8 mouse cellular contexts compared by ENCODE assay signal in the genomic region with DNA sequence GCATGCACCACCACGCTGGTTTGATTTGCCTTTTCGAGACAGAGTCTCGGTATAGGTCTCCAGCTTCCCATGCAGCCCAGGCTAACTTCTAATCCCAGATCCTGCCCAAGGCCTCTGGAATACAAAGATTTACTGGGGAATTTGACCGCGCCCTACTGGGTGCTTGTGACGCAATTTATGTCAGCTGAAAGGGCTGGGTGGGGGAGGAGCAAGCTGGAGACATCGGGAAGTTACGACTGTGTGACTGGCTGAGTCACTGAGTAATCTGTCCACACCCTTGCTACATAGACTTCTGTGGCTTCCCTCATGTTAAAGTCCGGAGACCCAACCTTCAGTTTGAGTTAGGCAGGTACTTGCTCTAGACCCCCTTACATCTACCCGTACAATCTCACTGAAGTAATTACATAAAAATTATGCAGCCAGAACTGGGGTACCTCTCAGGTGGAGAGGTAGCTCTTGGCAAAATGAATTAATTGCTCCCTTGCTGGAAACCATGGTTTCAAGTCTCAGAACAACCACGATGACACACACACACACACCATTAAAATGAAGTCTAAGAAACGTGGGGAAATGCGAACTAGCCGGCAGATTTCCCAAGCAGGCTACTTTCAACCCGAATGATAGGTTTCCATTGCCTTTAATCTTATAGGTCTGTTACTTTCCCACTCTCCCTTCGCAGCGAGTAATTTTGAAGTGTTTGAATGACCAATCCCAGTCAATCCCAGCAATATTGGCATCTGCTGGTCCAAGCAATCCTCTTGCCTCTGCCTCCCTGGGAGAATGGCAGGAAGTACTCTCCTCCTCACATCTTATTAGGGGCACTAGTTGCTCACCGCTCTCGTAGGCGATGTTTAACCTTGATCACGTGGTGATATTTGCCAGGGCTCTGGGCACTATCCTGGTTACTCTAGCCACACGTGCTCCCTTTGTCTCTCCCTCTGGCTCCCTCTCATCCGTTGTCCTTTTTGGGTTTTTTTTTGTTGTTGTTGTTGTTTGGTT. TPM values are rescaled to one million over a fixed set of nuclear protein-coding genes. Genes with fewer than 3 reads are reported as not detected.
A peak's percentile ranks its signal among the peaks of the same experiment; 100 is the strongest.
DNase-seq lines count a peak whose midpoint lies in the region; ATAC-seq and TF ChIP-seq lines count a peak whose summit lies in the region.

A gene (minus strand): TSS at position 115 of the 999 bp plus-strand sequence.

- H3K27ac ChIP-seq in kidney, embryonic 16.5 days (ENCODE audit: low read length): no peak within 1 kb of the TSS

- no peak for TF ChIP-seq CTCF in brain, embryonic 14.5 days (IDR thresholded peaks at IDR 0.05; ENCODE audit: borderline replicate concordance, extremely low read depth, insufficient read depth, insufficient read length)

- no peaks in the 10 kb centered on the region for H3K4me1 ChIP-seq in kidney, embryonic 16.5 days (ENCODE audit: insufficient read depth, low read length)

- no peak within 1 kb of the TSS for H3K4me3 ChIP-seq in kidney, embryonic 16.5 days (ENCODE audit: low read length)

- WGBS in kidney, embryonic 16.5 days: 82% methylated on average over 23 of the region's 23 CpGs

- ATAC-seq in kidney, embryonic 16.5 days (ENCODE audit: low FRiP score, low TSS enrichment): no peak
- peak; percentile 99 for ATAC-seq in megakaryocyte, adult 5-6 weeks (ENCODE audit: poor library complexity, severe bottlenecking)

- no peak within 1 kb of the TSS for H3K4me2 ChIP-seq in kidney, embryonic 16.5 days (replicated peaks; ENCODE audit: low read depth, low read length)

- H3K36me3 ChIP-seq in kidney, embryonic 16.5 days (ENCODE audit: insufficient read depth, low read length): no peaks in the 10 kb centered on the region

- no peak for TF ChIP-seq POLR2A in brain, embryonic 14.5 days (IDR thresholded peaks at IDR 0.05; ENCODE audit: borderline replicate concordance, extremely low read depth, insufficient read depth, insufficient read length, poor library complexity, severe bottlenecking)

- no peak within 1 kb of the TSS for H3K9ac ChIP-seq in kidney, embryonic 16.5 days (replicated peaks; ENCODE audit: low read length)

- no peak for DNase-seq in kidney, postnatal 4 days
- no peak for DNase-seq in brain, embryonic 14.5 days (ENCODE audit: low read depth)
- DNase-seq in heart, adult 8-10 months (ENCODE audit: low spot score): no peak
- no peak for DNase-seq in left cerebral cortex, adult 8-10 months (ENCODE audit: low spot score in 2 of 2)
- DNase-seq in embryo, embryonic 10.5 days (ENCODE audit: low spot score): no peak
- no peak for DNase-seq in right cerebral cortex, postnatal 36 days (ENCODE audit: low spot score in 2 of 2)

- H3K27me3 ChIP-seq in kidney, embryonic 16.5 days (ENCODE audit: insufficient read depth, low read length): no peaks in the 10 kb centered on the region

- H3K9me3 ChIP-seq in kidney, embryonic 16.5 days (ENCODE audit: low read length): no peaks in the 10 kb centered on the region

RNA-seq across cellular contexts. Expression of the gene that starts here (rescaled TPM):
- polyA plus RNA-seq in kidney, embryonic 16.5 days (2015; fragmentation: Nextera tagmentation; extraction: Ambion mirVana): 12.9 and 14.4 TPM in 2 replicates
- polyA plus RNA-seq in brain, embryonic 14.5 days (2012; rRNA removed): 38.6 and 49.6 TPM in 2 replicates
- 10 to 100 TPM; 77.3 to 94.3 (median 79.2) TPM for total RNA-seq in heart, adult 8-10 months (2022)
- 10 to 100 TPM; 53.6 to 58.0 (median 54.3) TPM for total RNA-seq in left cerebral cortex, adult 8-10 months (2022)
- total RNA-seq in megakaryocyte, adult 5-6 weeks (2015): 16.5 and 18.5 TPM in 2 replicates
- total RNA-seq in megakaryocyte, adult 5-6 weeks (2017): 11.6 and 14.1 TPM in 2 replicates
